8 mouse cellular contexts compared by ENCODE assay signal in the genomic region with DNA sequence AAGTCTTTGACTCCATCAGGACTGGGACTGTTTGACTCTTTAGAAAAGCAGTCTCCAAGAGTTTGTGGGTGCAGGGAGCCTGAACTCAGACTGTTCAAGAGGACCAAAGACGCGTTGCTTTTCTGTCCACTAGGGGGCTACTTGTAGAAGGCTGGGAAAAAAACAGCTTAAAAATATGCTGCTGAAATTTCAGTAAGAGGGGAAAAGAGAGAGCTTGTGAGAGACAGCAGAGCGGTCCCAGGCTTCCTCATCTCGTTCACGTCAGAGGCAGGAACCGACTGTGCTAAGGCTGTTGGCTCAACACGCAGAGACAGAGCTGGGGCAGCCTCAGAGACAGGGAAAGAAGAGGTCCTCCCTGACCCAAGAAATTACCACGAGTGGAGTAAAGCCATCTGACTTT. TPM values are rescaled to one million over a fixed set of nuclear protein-coding genes. Genes with fewer than 3 reads are reported as not detected.
DNase-seq lines count a peak whose midpoint lies in the region; ATAC-seq and TF ChIP-seq lines count a peak whose summit lies in the region.

Tnr (plus strand) TSS at position 192 of the 400 bp plus-strand sequence.

- H3K27ac ChIP-seq in thymus, adult 2 months (ENCODE audit: control insufficient read depth, insufficient read depth, low read length): no peak within 1 kb of the TSS
- peak within 1 kb of the TSS; percentile 73 for H3K27ac ChIP-seq in cerebellum, adult 2 months (ENCODE audit: insufficient read depth, low read length)
- H3K27ac ChIP-seq in forebrain, postnatal 0 days (ENCODE audit: low read depth, low read length): peak within 1 kb of the TSS; percentile 77
- H3K27ac ChIP-seq in liver, embryonic 14.5 days: no peak within 1 kb of the TSS

- peak within 1 kb of the TSS; percentile 65 for H3K9ac ChIP-seq in forebrain, postnatal 0 days
- H3K9ac ChIP-seq in liver, embryonic 14.5 days (replicated peaks): no peak within 1 kb of the TSS

- peak; percentile 85 for ATAC-seq in forebrain, postnatal 0 days
- ATAC-seq in liver, embryonic 14.5 days (ENCODE audit: insufficient read depth): no peak

- 5% methylated on average over 8 of the region's 8 CpGs for WGBS in thymus, adult 2 months
- WGBS in cerebellum, adult 2 months: 1% methylated on average over 8 of the region's 8 CpGs
- WGBS in forebrain, postnatal 0 days: 2% methylated on average over 8 of the region's 8 CpGs
- WGBS in liver, embryonic 14.5 days (ENCODE audit: insufficient replicate concordance): 2% methylated on average over 8 of the region's 8 CpGs

- TF ChIP-seq EP300 in liver, embryonic 14.5 days (IDR thresholded peaks at IDR 0.05; ENCODE audit: low read depth): no peak

- TF ChIP-seq POLR2A in thymus, adult 2 months (IDR thresholded peaks at IDR 0.05; ENCODE audit: control insufficient read depth, extremely low read depth, insufficient read depth, low read length, poor library complexity): no peak
- peak; percentile 44; the same call in 1 of the 2 replicates for TF ChIP-seq POLR2A in cerebellum, adult 2 months (IDR thresholded peaks at IDR 0.05; ENCODE audit: borderline replicate concordance, insufficient read depth, low read length)

- peak within 1 kb of the TSS; percentile 53 for H3K4me2 ChIP-seq in forebrain, postnatal 0 days (ENCODE audit: low read depth)
- H3K4me2 ChIP-seq in liver, embryonic 14.5 days (ENCODE audit: low read depth): no peak within 1 kb of the TSS

- TF ChIP-seq CTCF in thymus, adult 2 months (IDR thresholded peaks at IDR 0.05; ENCODE audit: borderline replicate concordance, control insufficient read depth, extremely low read depth, insufficient read depth, low read length, poor library complexity): no peak
- TF ChIP-seq CTCF in cerebellum, adult 2 months (IDR thresholded peaks at IDR 0.05; ENCODE audit: borderline replicate concordance, insufficient read depth, low read depth, low read length): peak; percentile 57; the same call in 1 of the 2 replicates
- TF ChIP-seq CTCF in forebrain, postnatal 0 days (IDR thresholded peaks at IDR 0.05; ENCODE audit: low read depth): peak; percentile 86
- peak; percentile 29; the same call in 1 of the 2 replicates for TF ChIP-seq CTCF in liver, embryonic 14.5 days (IDR thresholded peaks at IDR 0.05; ENCODE audit: low read depth)

- DNase-seq in thymus, adult 2 months: peak; percentile 11
- DNase-seq in thymus, postnatal 36 days: no peak
- peak; percentile 81 to 87 for DNase-seq in cerebellum, adult 2 months
- DNase-seq in forebrain, postnatal 0 days: peak; percentile 90
- peak; percentile 37 for DNase-seq in kidney, postnatal 14 days
- DNase-seq in liver, embryonic 14.5 days (ENCODE audit: low read depth in 3 of 3, low spot score in 3 of 3): no peak
- peak; percentile 80 for DNase-seq in retina, embryonic 14.5 days (ENCODE audit: low spot score)
- DNase-seq in ovary, postnatal 10 days (ENCODE audit: low spot score): no peak

- H3K9me3 ChIP-seq in forebrain, postnatal 0 days (ENCODE audit: low read length): no peaks in the 10 kb centered on the region
- H3K9me3 ChIP-seq in liver, embryonic 14.5 days (ENCODE audit: control insufficient read depth, low read length): no peaks in the 10 kb centered on the region

- no peaks in the 10 kb centered on the region for H3K4me1 ChIP-seq in thymus, adult 2 months (replicated peaks; ENCODE audit: control insufficient read depth, insufficient read depth, low read length)
- peaks cover 5% of the 10 kb centered on the region for H3K4me1 ChIP-seq in cerebellum, adult 2 months (ENCODE audit: control insufficient read depth, insufficient read depth, low read length)
- peaks cover 10% of the 10 kb centered on the region; the same call in 1 of the 2 replicates for H3K4me1 ChIP-seq in forebrain, postnatal 0 days (ENCODE audit: insufficient read depth)
- no peaks in the 10 kb centered on the region for H3K4me1 ChIP-seq in liver, embryonic 14.5 days (replicated peaks; ENCODE audit: control insufficient read depth in 2 of 2, insufficient read depth in 2 of 2, low read length in 1 of 2)

- no peaks in the 10 kb centered on the region for H3K36me3 ChIP-seq in thymus, adult 2 months (ENCODE audit: control insufficient read depth, insufficient read depth, low read length)
- H3K36me3 ChIP-seq in forebrain, postnatal 0 days (ENCODE audit: insufficient read depth): no peaks in the 10 kb centered on the region
- H3K36me3 ChIP-seq in liver, embryonic 14.5 days (replicated peaks; ENCODE audit: control insufficient read depth, insufficient read depth, low read depth): no peaks in the 10 kb centered on the region

- no peak within 1 kb of the TSS for H3K4me3 ChIP-seq in thymus, adult 2 months (ENCODE audit: control insufficient read depth, insufficient read depth, low read length)
- H3K4me3 ChIP-seq in cerebellum, adult 2 months (replicated peaks; ENCODE audit: insufficient read depth, low read depth, low read length): peak within 1 kb of the TSS; percentile 99
- H3K4me3 ChIP-seq in forebrain, postnatal 0 days (ENCODE audit: low read depth, low read length): peak within 1 kb of the TSS; percentile 56
- no peak within 1 kb of the TSS for H3K4me3 ChIP-seq in liver, embryonic 14.5 days (ENCODE audit: insufficient read depth in 1 of 2, low read depth in 2 of 2, low read length in 2 of 2)

- no peaks in the 10 kb centered on the region for H3K27me3 ChIP-seq in thymus, adult 2 months (ENCODE audit: control insufficient read depth, insufficient read depth, low read length)
- no peaks in the 10 kb centered on the region for H3K27me3 ChIP-seq in cerebellum, adult 2 months (ENCODE audit: control insufficient read depth, insufficient read depth, low read length)
- H3K27me3 ChIP-seq in forebrain, postnatal 0 days (ENCODE audit: insufficient read depth, low read length): no peaks in the 10 kb centered on the region
- H3K27me3 ChIP-seq in liver, embryonic 14.5 days (ENCODE audit: control insufficient read depth, insufficient read depth, low read length): no peaks in the 10 kb centered on the region

RNA-seq across cellular contexts. Expression of gene Tnr, which starts in this region (rescaled TPM):
- 0.13 and 0.23 TPM in 2 replicates for polyA plus RNA-seq in thymus, adult 2 months (2012; rRNA removed)
- polyA plus RNA-seq in cerebellum, adult 2 months (2012; rRNA removed): 22.7 and 25.7 TPM in 2 replicates
- total RNA-seq in forebrain, postnatal 0 days (2014; rRNA removed): 45.7 and 51.9 TPM in 2 replicates
- polyA plus RNA-seq in forebrain, postnatal 0 days (2015; fragmentation: Nextera tagmentation; extraction: Ambion mirVana): 4.1 and 6.2 TPM in 2 replicates
- polyA plus RNA-seq in liver, embryonic 14.5 days (2012; rRNA removed): 0.01 and 0.02 TPM in 2 replicates
- polyA plus RNA-seq in liver, embryonic 14.5 days (2014; fragmentation: Nextera tagmentation; extraction: Ambion mirVana): 0.03 and 0.06 TPM in 2 replicates

Comparison
In these comparisons a context has a peak if more than half of its experiments do, and no peak if none do; other contexts are left out.
1. Peak in DNase-seq in thymus, adult 2 months; RNA of the gene not detected or under 1 TPM.
2. DNase-seq: peak in cerebellum, adult 2 months (2 of 2), forebrain, postnatal 0 days (single experiment), kidney, postnatal 14 days (single experiment) and retina, embryonic 14.5 days (single experiment); none in thymus, postnatal 36 days (0 of 2), liver, embryonic 14.5 days (0 of 3) and ovary, postnatal 10 days (single experiment).
3. H3K27ac ChIP-seq: peak in cerebellum, adult 2 months (single experiment) and forebrain, postnatal 0 days (single experiment); none in thymus, adult 2 months (single experiment) and liver, embryonic 14.5 days (single experiment).
4. H3K4me3 ChIP-seq: peak in cerebellum, adult 2 months (single experiment) and forebrain, postnatal 0 days (single experiment); none in thymus, adult 2 months (single experiment) and liver, embryonic 14.5 days (0 of 2).